9 mouse cellular contexts compared by ENCODE assay signal in the genomic region with DNA sequence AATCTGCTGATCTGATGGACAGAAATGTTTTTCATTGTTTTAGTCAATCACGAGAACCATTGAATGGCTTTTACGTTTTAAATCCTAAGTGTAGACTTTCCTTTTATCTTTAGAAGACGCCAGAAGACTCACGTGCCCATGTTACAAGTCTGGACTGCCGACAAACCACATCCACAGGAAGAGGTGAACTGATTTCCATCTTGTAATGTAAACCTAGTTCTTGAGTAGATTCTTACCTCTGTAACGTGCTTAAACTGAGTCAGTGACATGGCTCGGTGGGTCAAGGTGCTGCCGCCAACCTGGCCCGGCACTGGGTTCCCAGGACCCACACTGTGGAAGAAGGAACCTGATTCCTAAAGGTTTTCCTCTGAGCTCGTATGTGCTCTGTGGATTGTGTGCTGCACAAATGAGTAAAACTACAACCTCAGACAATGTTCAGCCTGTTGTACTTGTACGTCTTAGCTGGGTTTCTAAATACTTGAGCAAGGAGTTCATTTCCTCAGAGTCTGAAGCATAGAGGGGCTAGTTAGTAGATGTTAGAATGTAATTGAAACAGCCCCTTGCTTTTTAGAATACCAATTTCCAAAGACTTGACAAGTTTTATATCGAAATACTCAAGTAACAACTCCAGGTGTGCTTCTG.
"Had no signal": no experiment of that assay in that cellular context is flagged by ENCODE, and none has a peak within 500 bp of the region (broad histone marks: within the 10 kb centered on the region; RNA-seq: fewer than 3 reads in every experiment).

No protein-coding gene starts in this region.

- H3K9ac ChIP-seq: limb, embryonic 13.5 days; liver, embryonic 14.5 days; midbrain, embryonic 13.5 days; neural tube, embryonic 12.5 days; stomach, embryonic 15.5 days had no signal

- H3K27ac ChIP-seq: limb, embryonic 13.5 days; liver, embryonic 14.5 days; midbrain, embryonic 13.5 days; neural tube, embryonic 12.5 days; stomach, embryonic 15.5 days had no signal

- H3K4me2 ChIP-seq: limb, embryonic 13.5 days; midbrain, embryonic 13.5 days; neural tube, embryonic 12.5 days; stomach, embryonic 15.5 days had no signal

- DNase-seq: kidney, adult 8-10 months; kidney, postnatal 25 days; lung, adult 18-20 months had no signal

- ATAC-seq: intestine, postnatal 0 days; midbrain, embryonic 13.5 days had no signal

- H3K4me1 ChIP-seq: limb, embryonic 13.5 days; midbrain, embryonic 13.5 days; neural tube, embryonic 12.5 days; stomach, embryonic 15.5 days had no signal

- H3K9me3 ChIP-seq: limb, embryonic 13.5 days; midbrain, embryonic 13.5 days; neural tube, embryonic 12.5 days; stomach, embryonic 15.5 days had no signal

- H3K27me3 ChIP-seq: limb, embryonic 13.5 days; midbrain, embryonic 13.5 days; neural tube, embryonic 12.5 days; stomach, embryonic 15.5 days had no signal

- H3K4me3 ChIP-seq: limb, embryonic 13.5 days; midbrain, embryonic 13.5 days; neural tube, embryonic 12.5 days; stomach, embryonic 15.5 days had no signal
